Mouse (Mus musculus) myocyte (in vitro differentiated cells): Measurements from ENCODE around the gene Grb2.

Experiments
- CEBPB ChIP-seq: IDR thresholded peaks from 2 replicates; pipeline ENCODE4 v1.6.1; 2011; ENCODE audit warnings: mild to moderate bottlenecking, moderate library complexity; ENCODE audit not compliant: poor library complexity, insufficient read depth, severe bottlenecking
- E2F4 ChIP-seq: IDR thresholded peaks from one replicate; pipeline ENCODE4 v1.6.1; 2011; ENCODE audit warnings: mild to moderate bottlenecking, control low read depth, moderate library complexity; ENCODE audit not compliant: insufficient read depth
- MYOD1 ChIP-seq, 3 experiments: IDR thresholded peaks; one replicate each; pipeline ENCODE4 v1.6.1; 2011; ENCODE audit warnings: control low read depth in 2 of 3, low read depth in 2 of 3, mild to moderate bottlenecking in 2 of 3, moderate library complexity in 1 of 3; ENCODE audit not compliant: insufficient read length in 2 of 3, control insufficient read depth in 1 of 3
- MYOG ChIP-seq, 3 experiments: IDR thresholded peaks; one replicate each; pipeline ENCODE4 v1.6.1; 2011; ENCODE audit warnings: control low read depth in 2 of 3, low read depth in 2 of 3, mild to moderate bottlenecking in 2 of 3; ENCODE audit not compliant: insufficient read length in 2 of 3, control insufficient read depth in 1 of 3, insufficient read depth in 1 of 3
- POLR2A ChIP-seq: IDR thresholded peaks from one replicate; pipeline ENCODE4 v1.6.1; 2011; ENCODE audit warnings: low read depth, mild to moderate bottlenecking, control low read depth, moderate library complexity; ENCODE audit not compliant: insufficient read length
- USF1 ChIP-seq: IDR thresholded peaks from one replicate; pipeline ENCODE4 v1.6.1; 2011; ENCODE audit warnings: low read depth, mild to moderate bottlenecking, control low read depth, moderate library complexity

GRCm38 (mm10) chr11:115614346-115615107 lies 93.9 kb downstream of the Grb2 start:
- TF ChIP-seq CEBPB: no peak
- no peak for TF ChIP-seq MYOD1 (IDR thresholded peaks at IDR 0.05; ENCODE audit: control insufficient read depth in 1 of 3, insufficient read length in 2 of 3, low read depth in 2 of 3)
- no peak for TF ChIP-seq USF1
- no peak for TF ChIP-seq E2F4
- no peak for TF ChIP-seq MYOG (IDR thresholded peaks at IDR 0.05; ENCODE audit: control insufficient read depth in 1 of 3, insufficient read depth in 1 of 3, insufficient read length in 2 of 3, low read depth in 2 of 3)
- no peak for TF ChIP-seq POLR2A
